Comparison of ENCODE assay signal across 35 mouse cellular contexts in genomic region chr12:51294971-51295477, GRCm38 (mm10). TPM values are rescaled to one million over a fixed set of nuclear protein-coding genes. Genes with fewer than 3 reads are reported as not detected.
DNase-seq lines count a peak whose midpoint lies in the region; ATAC-seq and TF ChIP-seq lines count a peak whose summit lies in the region.
"Had no signal": no experiment of that assay in that cellular context is flagged by ENCODE, and none has a peak within 500 bp of the region (broad histone marks: within the 10 kb centered on the region; RNA-seq: fewer than 3 reads in every experiment).

No protein-coding gene starts in this region.

- no peak for TF ChIP-seq CTCF in left cerebral cortex, adult 2 months (IDR thresholded peaks at IDR 0.05)

- no peak overlapping the region for H3K9ac ChIP-seq in forebrain, embryonic 16.5 days (replicated peaks; ENCODE audit: low read depth, low read length)
- H3K9ac ChIP-seq in forebrain, embryonic 13.5 days: no peak overlapping the region
- no peak overlapping the region for H3K9ac ChIP-seq in kidney, embryonic 15.5 days
- H3K9ac ChIP-seq: embryonic facial prominence, embryonic 12.5 days; heart, embryonic 15.5 days; hindbrain, embryonic 13.5 days; limb, embryonic 15.5 days; liver, embryonic 13.5 days; midbrain, embryonic 12.5 days; neural tube, embryonic 12.5 days had no signal

- no peaks in the 10 kb centered on the region for H3K27me3 ChIP-seq in forebrain, embryonic 16.5 days (replicated peaks; ENCODE audit: control insufficient read depth, insufficient read depth, low read length)
- no peaks in the 10 kb centered on the region for H3K27me3 ChIP-seq in forebrain, embryonic 13.5 days
- H3K27me3 ChIP-seq in kidney, embryonic 15.5 days: no peaks in the 10 kb centered on the region
- H3K27me3 ChIP-seq: CH12.LX; embryonic facial prominence, embryonic 12.5 days; heart, embryonic 15.5 days; hindbrain, embryonic 13.5 days; limb, embryonic 15.5 days; liver, embryonic 13.5 days; megakaryocyte, embryonic 14.5 days; midbrain, embryonic 12.5 days; neural tube, embryonic 12.5 days had no signal

- no peak overlapping the region for H3K4me2 ChIP-seq in forebrain, embryonic 16.5 days (ENCODE audit: low read length)
- H3K4me2 ChIP-seq in forebrain, embryonic 13.5 days: no peak overlapping the region
- no peak overlapping the region for H3K4me2 ChIP-seq in kidney, embryonic 15.5 days
- H3K4me2 ChIP-seq: embryonic facial prominence, embryonic 12.5 days; heart, embryonic 15.5 days; hindbrain, embryonic 13.5 days; limb, embryonic 15.5 days; liver, embryonic 13.5 days; midbrain, embryonic 12.5 days; neural tube, embryonic 12.5 days had no signal

- H3K27ac ChIP-seq in forebrain, embryonic 16.5 days (ENCODE audit: low read length): peak overlapping the region; percentile 44
- H3K27ac ChIP-seq in forebrain, embryonic 13.5 days: no peak overlapping the region
- no peak overlapping the region for H3K27ac ChIP-seq in kidney, embryonic 15.5 days
- peak overlapping the region; percentile 73 for H3K27ac ChIP-seq in left cerebral cortex, adult 2 months
- H3K27ac ChIP-seq: embryonic facial prominence, embryonic 12.5 days; heart, embryonic 10.5 days; heart, embryonic 15.5 days; hindbrain, embryonic 13.5 days; limb, embryonic 10.5 days; limb, embryonic 15.5 days; liver, embryonic 13.5 days; midbrain, embryonic 12.5 days; neural tube, embryonic 12.5 days; stomach, postnatal 0 days had no signal

- no peak overlapping the region for H3K4me3 ChIP-seq in forebrain, embryonic 16.5 days (replicated peaks; ENCODE audit: low read length)
- H3K4me3 ChIP-seq in forebrain, embryonic 13.5 days: no peak overlapping the region
- H3K4me3 ChIP-seq in kidney, embryonic 15.5 days (replicated peaks): no peak overlapping the region
- no peak overlapping the region for H3K4me3 ChIP-seq in left cerebral cortex, adult 2 months
- H3K4me3 ChIP-seq: embryonic facial prominence, embryonic 12.5 days; heart, embryonic 10.5 days; heart, embryonic 15.5 days; hindbrain, embryonic 13.5 days; limb, embryonic 10.5 days; limb, embryonic 15.5 days; liver, embryonic 13.5 days; megakaryocyte, embryonic 14.5 days; midbrain, embryonic 12.5 days; myocyte; neural tube, embryonic 12.5 days had no signal

- no peaks in the 10 kb centered on the region for H3K9me3 ChIP-seq in forebrain, embryonic 16.5 days (ENCODE audit: control insufficient read depth, low read length)
- no peaks in the 10 kb centered on the region for H3K9me3 ChIP-seq in forebrain, embryonic 13.5 days (replicated peaks)
- H3K9me3 ChIP-seq in kidney, embryonic 15.5 days (replicated peaks): no peaks in the 10 kb centered on the region
- H3K9me3 ChIP-seq: embryonic facial prominence, embryonic 12.5 days; heart, embryonic 10.5 days; heart, embryonic 15.5 days; hindbrain, embryonic 13.5 days; limb, embryonic 10.5 days; limb, embryonic 15.5 days; liver, embryonic 13.5 days; megakaryocyte, embryonic 14.5 days; midbrain, embryonic 12.5 days; neural tube, embryonic 12.5 days had no signal

- intact Hi-C loops in left cerebral cortex, adult 2 months (cut with DNase I): no loop called here
- intact Hi-C loops in left cerebral cortex, postnatal 4 days (cut with DNase I): no loop called here
- intact Hi-C loops in heart, postnatal 36 days (cut with DNase I): no loop called here

- 63% methylated on average over 4 of the region's 4 CpGs for WGBS in forebrain, embryonic 16.5 days
- WGBS in forebrain, embryonic 13.5 days: 84% methylated on average over 4 of the region's 4 CpGs
- WGBS in kidney, embryonic 15.5 days: 80% methylated on average over 4 of the region's 4 CpGs

- ATAC-seq in forebrain, embryonic 16.5 days: peak; percentile 31; the same call in 1 of the 2 replicates
- no peak for ATAC-seq in forebrain, embryonic 13.5 days
- no peak for ATAC-seq in kidney, embryonic 15.5 days (replicated peaks; ENCODE audit: low FRiP score)
- ATAC-seq: activated CD4-positive, CD25-positive, alpha-beta regulatory T cell, adult 4 months; intestine, embryonic 16.5 days; lung, postnatal 0 days had no signal

- peak; percentile 8 for DNase-seq in kidney, postnatal 14 days
- DNase-seq in left cerebral cortex, adult 2 months (ENCODE audit: extremely low spot score in 1 of 2, low spot score in 2 of 2): no peak
- no peak for DNase-seq in left cerebral cortex, postnatal 4 days
- peak; percentile 7 for DNase-seq in fat pad, adult 2 months (ENCODE audit: extremely low read depth, low read depth, low spot score)
- DNase-seq in heart, postnatal 36 days: no peak
- DNase-seq: adrenal gland, adult 2 months; cerebellum, adult 8-10 months; cerebellum, postnatal 25 days; gastrocnemius, postnatal 10 days; heart, postnatal 4 days; kidney, adult 8-10 months; kidney, postnatal 10 days; liver, embryonic 13.5 days; lung, adult 18-20 months; lung, postnatal 4 days; thymus, adult 2 months; thymus, postnatal 36 days had no signal

- no peaks in the 10 kb centered on the region for H3K4me1 ChIP-seq in forebrain, embryonic 16.5 days (replicated peaks; ENCODE audit: control insufficient read depth, insufficient read depth, low read length)
- no peaks in the 10 kb centered on the region for H3K4me1 ChIP-seq in forebrain, embryonic 13.5 days
- no peaks in the 10 kb centered on the region for H3K4me1 ChIP-seq in kidney, embryonic 15.5 days
- H3K4me1 ChIP-seq: embryonic facial prominence, embryonic 12.5 days; heart, embryonic 10.5 days; heart, embryonic 15.5 days; hindbrain, embryonic 13.5 days; limb, embryonic 10.5 days; limb, embryonic 15.5 days; liver, embryonic 13.5 days; megakaryocyte, embryonic 14.5 days; midbrain, embryonic 12.5 days; neural tube, embryonic 12.5 days had no signal

- H3K36me3 ChIP-seq in forebrain, embryonic 16.5 days (ENCODE audit: control insufficient read depth, insufficient read depth): no peaks in the 10 kb centered on the region
- no peaks in the 10 kb centered on the region for H3K36me3 ChIP-seq in forebrain, embryonic 13.5 days (ENCODE audit: poor library complexity, severe bottlenecking)
- no peaks in the 10 kb centered on the region for H3K36me3 ChIP-seq in kidney, embryonic 15.5 days
- H3K36me3 ChIP-seq: embryonic facial prominence, embryonic 12.5 days; heart, embryonic 10.5 days; heart, embryonic 15.5 days; hindbrain, embryonic 13.5 days; limb, embryonic 10.5 days; limb, embryonic 15.5 days; liver, embryonic 13.5 days; midbrain, embryonic 12.5 days; neural tube, embryonic 12.5 days had no signal

RNA-seq across cellular contexts. Expression of gene G2e3, which starts 52.8 kb away (rescaled TPM):
- polyA plus RNA-seq in forebrain, embryonic 16.5 days (2015; fragmentation: Nextera tagmentation; extraction: Ambion mirVana): 34.1 and 44.0 TPM in 2 replicates
- 46.2 and 46.7 TPM in 2 replicates for polyA plus RNA-seq in forebrain, embryonic 13.5 days (2015; fragmentation: Nextera tagmentation; extraction: Ambion mirVana)
- 32.8 and 33.7 TPM in 2 replicates for polyA plus RNA-seq in kidney, embryonic 15.5 days (2015; fragmentation: Nextera tagmentation; extraction: Ambion mirVana)
- 10 to 100 TPM; 10.3 to 11.5 TPM for total RNA-seq in left cerebral cortex, adult 2 months (2021)
- 10 to 100 TPM; 23.1 to 23.9 TPM for total RNA-seq in left cerebral cortex, postnatal 4 days (2021)
- total RNA-seq in heart, postnatal 36 days (2021): 1 to 10 TPM; 2.2 to 2.4 TPM

Comparison
In these comparisons a context has a peak if more than half of its experiments do, and no peak if none do; other contexts are left out.
1. H3K27ac ChIP-seq: peak in forebrain, embryonic 16.5 days (single experiment) and left cerebral cortex, adult 2 months (single experiment); none in forebrain, embryonic 13.5 days (single experiment) and kidney, embryonic 15.5 days (single experiment).
2. DNase-seq: peak in kidney, postnatal 14 days (single experiment) and fat pad, adult 2 months (single experiment); none in left cerebral cortex, adult 2 months (0 of 2), left cerebral cortex, postnatal 4 days (single experiment) and heart, postnatal 36 days (0 of 2).